Mouse (Mus musculus) brain, adult 2 months (tissue): ENCODE data around the gene Gstt2.
A peak's percentile ranks its signal among the peaks of the same experiment; 100 is the strongest.

Experiments
- DNase-seq: peaks from one replicate; pipeline ENCODE4 v3.0.0; 2011; ENCODE audit warnings: low read depth, low spot score

Gene Gstt2

DNA sequence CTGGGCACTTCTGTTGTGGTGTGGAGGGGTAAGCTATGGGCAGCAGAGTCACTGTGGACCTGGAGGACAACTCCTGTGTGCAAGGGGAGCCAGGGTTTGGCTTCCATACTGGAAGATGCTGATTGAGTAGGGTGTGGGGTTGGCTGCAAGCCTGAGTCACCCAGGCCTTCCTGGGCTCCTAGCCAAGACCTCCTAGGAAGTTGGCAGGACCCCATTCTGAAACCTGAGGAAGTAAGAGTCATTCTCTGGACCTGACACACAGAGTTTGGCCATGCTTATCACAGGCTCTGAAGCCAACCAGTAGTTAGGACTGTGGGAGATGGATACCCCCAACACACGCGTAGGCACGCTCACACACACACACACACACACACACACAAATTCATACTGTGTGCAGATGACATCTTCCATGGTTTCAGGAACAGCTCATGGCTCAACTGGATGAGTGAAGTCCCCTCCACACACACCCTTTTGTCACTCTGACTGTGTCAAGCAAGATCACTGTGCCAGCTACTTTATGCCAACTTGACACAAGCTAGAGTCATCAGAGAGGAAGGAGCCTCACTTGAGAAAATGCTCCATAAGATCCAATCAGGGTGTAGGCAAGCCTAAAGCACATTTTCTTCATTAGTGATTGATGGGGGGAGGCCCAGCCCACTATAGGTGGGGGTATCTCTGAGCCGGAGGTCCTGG lies 9.4 kb downstream of the Gstt2 start:
- peak; percentile 56 for DNase-seq

DNA sequence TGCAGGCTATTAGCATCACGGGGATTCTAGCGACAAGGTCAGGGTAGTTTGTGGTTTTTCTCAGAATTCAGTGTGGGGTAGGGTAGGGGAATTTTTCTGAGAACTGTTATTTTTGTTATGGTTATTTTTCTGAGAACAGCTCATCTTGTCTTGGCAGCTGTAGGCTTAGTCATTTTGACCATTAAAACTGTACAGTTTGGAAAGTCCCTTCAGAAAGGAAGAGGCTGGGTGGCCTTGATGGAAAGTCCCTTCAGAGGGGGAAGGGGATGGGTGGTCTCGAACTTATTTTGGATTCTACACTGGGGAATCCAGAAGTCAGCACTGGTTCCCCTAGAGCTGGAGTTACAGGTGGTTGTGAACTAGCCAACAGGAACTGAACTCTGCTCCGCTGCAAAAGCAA lies 12.7 kb downstream of the Gstt2 start:
- DNase-seq, result no peak

DNA sequence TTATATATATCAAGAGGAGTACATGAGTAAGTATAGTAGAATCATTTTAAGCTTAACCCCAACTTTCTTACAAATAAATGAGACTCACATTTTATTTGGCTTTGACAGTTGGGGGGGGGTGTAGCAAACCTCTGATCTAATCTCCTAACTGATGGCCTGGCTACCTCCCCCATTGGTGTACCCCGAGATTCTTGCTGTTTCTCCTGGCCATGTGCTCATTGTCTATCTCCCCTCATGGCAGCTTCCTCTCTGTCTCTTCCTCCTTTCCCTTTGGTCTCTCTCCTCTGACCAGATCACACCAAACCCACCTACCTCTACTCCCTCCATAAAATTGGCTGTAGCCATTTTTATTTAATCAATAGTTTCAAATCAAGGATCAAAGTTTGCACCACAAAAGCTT lies 13.4 kb downstream of the Gstt2 start:
- no peak for DNase-seq

DNA sequence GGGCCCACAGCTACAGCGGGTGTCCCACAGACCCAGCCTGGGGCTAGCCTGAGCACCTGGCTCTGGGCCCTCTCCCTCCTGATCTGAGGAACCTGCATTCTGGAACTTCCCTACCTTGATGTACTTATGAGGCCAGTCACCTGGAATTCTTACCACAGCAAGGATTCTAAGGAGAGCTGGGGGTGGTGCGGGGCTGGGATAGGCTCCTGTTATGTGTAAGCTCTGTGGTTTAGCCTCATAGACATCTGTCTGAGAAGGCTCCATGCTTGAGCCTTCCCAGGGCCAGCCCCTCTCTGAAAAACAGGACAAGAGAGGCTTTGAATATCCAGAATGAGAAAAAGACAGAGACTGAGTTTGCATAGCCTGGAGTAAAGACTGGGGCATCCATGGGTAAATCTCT lies 14.8 kb downstream of the Gstt2 start, which contains the start of gene Gstt4:
Gene Gstt4 (minus strand): TSS at position 101 of the 400 bp plus-strand sequence.
- no peak for DNase-seq

DNA sequence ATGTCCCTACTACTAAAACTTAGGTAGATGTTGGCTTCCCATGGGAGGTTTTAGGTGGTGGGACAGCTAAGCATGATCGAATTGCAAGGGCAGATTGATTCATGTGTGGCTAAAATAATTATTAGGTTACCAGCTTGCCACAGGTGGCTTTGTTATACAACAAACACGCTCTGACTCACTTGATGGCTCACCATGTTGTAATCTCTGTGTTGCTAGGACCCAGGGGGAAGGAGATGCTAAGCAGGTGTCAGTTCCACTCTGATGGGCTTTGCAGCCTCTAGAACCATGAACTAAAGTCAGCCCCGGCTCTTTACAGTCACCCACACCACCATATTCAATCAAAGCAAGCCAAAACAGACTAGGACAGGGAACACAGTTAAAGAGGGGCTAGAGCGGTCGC lies 17.3 kb downstream of the Gstt2 start:
- DNase-seq, result no peak

DNA sequence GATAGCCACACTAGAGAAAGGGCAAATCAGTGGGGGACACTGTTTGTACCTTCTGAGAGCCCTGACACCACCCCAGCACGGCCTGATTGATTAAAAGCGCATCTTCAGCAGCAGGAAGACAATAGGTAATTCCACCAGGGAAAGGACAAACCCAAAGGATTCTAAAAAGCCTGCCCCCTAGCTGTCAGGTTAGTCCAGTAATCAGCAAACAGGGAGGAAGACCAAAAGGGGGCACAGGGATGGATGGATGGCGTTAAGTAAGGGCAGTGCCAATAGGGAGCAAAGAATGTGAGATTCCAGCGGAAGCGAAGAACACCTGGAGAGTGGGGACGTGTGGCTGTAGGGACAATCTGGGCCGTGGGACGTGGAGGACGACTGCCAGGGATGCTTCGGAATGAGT lies 18.6 kb downstream of the Gstt2 start:
- no peak for DNase-seq

DNA sequence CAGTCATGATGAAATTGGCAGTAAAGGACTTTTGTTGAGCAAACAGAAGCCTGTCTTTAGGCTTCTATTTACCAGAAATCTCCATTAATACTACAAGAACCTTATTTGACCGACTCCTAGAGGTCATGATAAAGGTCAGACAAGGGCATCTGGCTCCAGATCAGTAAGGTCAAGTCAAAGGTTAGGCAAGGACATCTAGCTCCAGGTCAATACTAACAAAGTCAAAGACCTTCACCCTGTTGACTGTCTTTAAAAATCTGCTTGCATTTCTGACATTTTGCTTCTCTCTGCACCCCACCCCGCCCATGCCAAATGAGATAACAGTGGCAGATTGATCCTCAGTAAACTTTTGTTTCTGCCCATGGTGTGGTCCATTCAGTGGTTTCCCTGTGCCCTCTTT lies 33.0 kb downstream of the Gstt2 start:
- no peak for DNase-seq

DNA sequence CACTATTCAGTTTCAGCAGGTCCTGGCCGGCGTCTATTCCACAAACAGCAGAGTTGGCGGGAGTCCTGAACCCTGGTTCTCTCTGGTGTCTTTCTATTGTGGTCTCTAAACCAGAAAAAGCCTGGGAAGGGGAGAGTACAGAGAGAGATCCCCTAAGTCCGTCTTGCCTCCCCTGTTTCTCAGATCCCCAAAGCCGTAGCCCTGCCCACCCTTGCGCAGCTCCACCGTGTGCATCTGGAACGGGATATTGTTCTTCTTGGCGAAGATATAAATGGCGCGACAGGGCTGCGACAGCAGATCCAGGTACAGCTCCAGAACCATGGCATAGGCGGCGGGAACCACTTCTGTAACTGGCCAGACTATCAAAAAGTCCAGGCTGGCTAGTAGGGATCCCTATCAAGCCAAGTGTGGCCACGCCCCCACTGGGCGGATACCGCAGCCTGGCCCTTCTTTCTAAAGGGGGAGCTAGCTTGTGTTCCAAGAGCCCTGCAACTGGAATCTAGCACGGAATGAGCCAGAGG lies 39.0 kb downstream of the Gstt2 start, which contains the start of gene Gstt1:
Gene Gstt1 (minus strand): TSS at position 409 of the 521 bp plus-strand sequence.
- DNase-seq, result peak; percentile 74

DNA sequence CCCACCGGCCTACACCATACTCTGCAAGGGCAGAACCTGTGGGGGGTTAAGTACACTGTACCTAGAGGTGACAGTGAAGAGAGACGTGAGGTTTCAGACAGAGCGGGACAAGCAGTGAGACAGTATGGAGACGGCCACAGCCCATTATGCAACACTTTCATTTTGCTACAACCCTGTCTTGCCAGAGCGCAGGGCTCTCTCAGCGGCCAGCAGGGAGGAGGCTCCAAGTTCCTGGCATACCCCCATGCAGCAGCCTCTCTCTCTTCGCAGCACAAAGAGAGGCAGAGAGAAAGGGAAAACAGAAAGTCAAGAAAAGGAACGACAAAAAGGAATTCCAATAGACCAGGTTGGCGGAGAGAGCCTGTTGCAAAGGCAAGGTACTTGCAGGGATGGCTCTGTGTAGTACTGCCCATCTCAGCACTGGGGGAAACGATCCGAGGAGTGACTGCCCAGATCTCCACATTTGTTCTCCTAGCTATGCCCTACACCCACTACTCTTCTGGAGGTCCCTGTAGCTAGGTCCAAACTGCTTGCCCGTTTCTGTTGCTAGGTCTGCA lies 39.5 kb downstream of the Gstt2 start:
- DNase-seq, result peak; percentile 86

DNA sequence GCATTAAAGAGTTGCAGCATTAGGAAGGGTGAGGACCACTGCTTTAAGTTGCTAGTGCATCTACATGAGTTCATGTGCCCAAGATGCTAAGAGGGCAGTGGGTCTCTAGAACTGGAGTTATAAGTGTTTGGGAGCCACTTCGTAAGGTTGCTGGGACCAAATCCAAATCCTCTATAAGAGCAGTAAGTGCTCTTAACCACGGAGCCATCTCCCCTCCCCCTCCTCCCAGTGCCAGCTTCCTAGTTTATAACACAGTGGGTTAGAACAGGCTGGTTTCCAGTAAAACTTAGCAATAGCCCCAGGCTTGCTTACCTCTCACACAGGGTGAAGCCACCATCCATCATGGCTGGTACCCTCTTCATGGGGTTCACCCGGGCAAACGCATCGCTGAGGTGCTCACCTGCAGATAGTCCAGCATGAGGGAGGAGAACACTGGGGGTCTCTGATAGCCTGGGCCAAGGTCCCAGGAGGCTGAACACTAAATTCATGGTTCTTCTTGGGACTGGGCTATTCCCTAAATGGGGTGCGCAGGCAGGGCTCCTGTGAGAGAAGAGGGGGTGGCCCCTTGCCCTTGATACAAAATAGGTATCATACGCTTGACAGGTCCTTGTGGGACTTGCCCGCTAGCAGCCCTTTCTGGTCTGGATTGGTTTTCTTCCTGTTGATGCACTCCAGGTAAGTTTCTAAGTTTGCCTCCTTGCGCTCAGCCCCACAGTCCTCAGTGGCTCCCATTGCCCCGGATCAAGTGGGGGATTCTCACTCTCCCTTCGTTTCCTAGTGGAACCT lies 40.3 kb downstream of the Gstt2 start:
- no peak for DNase-seq

DNA sequence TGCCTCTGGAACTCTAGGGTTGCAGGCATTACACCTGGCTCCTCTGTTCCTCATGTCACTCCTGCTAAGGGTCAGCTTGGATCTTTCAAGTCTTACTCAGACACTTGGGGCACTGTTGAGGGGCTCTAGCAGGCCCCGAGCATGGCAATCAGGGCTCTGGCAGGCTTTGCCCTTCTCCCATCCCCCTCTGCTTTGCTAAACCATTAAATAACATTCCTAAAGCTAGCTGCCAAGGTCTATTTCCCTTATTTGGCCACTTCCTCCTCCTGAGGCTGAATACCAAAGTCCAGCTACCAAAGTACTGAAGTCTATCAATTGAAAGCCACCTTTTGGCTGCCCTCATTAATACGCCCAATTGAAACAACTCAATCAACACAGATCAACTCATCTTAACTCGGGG lies 42.3 kb downstream of the Gstt2 start:
- no peak for DNase-seq

DNA sequence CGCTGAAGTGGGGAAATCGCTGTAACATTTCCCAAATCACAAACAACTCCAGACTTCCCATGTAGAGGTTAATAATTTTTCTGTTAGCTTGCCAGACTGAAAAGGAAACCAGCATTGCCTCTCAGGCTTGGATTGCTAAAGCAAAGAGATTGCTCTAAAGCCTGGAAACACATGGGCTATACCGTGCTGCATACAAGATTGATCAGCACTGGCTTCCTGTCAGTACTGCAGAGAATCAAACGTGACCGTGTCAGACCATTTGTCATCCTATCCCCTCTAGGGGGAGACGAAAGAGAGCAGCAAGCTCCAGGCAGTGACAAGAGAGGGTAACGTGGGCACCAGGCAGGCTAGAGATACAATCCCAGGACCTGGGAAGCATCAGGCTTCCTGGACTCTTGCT lies 46.5 kb downstream of the Gstt2 start:
- DNase-seq, result peak; percentile 31

DNA sequence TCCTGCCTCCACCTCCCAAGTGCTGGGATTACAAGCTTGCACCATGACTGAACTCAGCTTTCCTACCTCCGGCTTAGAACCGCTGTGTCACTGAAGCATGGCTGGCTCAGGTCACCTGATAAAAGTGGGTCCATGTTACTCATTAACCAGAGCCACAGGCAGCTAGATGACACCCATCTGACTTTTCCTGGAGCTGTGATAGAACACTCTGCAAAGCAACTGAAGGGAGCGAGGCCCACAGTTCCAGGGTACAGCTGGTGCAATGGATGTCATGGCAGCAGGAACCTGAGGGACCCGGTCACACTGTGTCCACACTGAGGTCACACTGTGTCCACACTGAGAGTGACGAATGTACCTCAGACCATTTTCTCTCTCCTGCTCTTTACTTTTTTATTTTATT lies 47.4 kb downstream of the Gstt2 start:
- no peak for DNase-seq

DNA sequence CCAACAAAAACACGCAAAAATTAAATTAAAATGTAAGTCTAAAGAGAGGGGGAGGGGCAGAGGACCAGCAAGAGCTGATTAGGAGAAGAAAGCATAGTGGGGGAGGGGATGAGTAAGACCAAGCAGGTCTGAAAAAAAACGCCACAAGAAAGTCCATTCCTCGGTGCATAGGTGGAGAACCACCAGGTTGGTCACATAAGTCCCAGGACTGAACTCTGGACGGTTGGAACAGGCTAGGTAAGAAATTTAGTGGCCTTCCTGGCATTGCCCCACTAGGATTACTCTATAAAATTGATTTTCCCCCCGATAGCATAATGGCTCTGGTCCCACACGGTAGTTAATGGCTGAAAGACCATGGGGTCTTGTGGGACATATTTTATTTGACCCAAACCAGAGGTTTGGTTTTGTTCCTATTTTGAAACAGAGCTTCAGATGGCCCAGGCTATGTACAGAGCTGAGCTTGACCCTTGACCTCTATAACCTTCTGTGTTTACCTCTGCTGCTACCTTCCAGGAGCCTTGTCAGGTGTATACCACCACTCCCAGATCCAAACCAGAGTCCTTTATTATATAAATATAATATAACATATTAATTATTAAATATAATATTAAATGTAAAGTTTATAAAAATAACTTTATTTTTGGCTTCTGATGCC lies 48.0 kb downstream of the Gstt2 start:
- DNase-seq, result no peak

DNA sequence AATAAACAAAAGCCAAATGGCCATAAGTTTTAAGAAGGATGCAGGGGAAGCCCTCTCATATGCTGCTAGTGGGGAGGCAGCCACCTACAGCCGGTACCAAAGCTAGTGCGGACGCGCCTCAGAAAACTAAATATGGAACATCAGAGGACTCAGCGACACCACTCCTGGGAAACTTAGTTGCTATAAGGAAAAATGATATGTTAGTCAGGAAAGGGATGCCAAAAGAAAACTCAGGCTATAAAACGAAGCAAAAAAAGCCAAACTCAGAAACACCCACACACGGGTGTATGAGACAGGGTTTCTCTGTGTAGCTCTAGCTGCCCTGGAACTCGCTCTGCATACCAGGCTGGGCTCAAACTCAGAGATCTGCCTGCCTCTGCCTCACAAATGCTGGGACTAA lies 48.9 kb downstream of the Gstt2 start:
- peak; percentile 70 for DNase-seq

DNA sequence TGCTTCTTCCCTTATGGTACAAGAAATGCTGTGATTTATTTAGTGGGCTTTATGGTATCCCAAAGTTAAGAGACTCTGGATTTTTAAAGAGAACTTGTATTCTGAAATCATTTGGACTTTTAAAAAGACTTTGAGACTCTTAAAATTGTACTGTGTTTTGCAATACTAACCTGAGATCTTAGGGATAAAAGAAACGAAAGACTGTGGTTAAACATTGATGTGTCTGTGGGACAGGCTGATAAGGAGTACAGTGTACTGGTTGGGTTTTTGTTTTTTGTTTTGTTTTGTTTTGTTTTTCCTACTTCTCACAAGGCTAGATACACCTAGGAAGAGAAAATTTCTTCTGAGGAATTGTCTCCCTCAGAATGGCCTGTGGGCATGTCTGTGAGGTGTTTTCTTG lies 51.8 kb downstream of the Gstt2 start:
- DNase-seq, result no peak
